Mouse (Mus musculus) layer of hippocampus, postnatal 14 days (tissue): ENCODE measurements around the gene Slc30a6. TPM values are rescaled to one million over a fixed set of nuclear protein-coding genes. Genes with fewer than 3 reads are reported as not detected.
"Not testable (repeated sequence)": the region's sequence is repeated elsewhere in the genome, so short reads cannot be mapped to it uniquely, and the experiment has no call there.

ENCODE experiments used
- DNase-seq, 2 experiments: peaks; one replicate each; pipeline ENCODE4 v3.0.0; 2021 to 2022; ENCODE audit warnings: low spot score in 2 of 2, mixed read lengths in 1 of 2
- total RNA-seq, 2 experiments: library from RNA; stranded (reverse); gene quantifications; 2 replicates each; pipeline ENCODE4 v1.2.3; 2021

Slc30a6 gene
- total RNA-seq, 2 experiments from 2014 or later, result 19.9 to 20.0 TPM

GRCm38 (mm10) chr17:74437762-74438161, 42.4 kb downstream of the Slc30a6 start:
- no peak for DNase-seq

DNA sequence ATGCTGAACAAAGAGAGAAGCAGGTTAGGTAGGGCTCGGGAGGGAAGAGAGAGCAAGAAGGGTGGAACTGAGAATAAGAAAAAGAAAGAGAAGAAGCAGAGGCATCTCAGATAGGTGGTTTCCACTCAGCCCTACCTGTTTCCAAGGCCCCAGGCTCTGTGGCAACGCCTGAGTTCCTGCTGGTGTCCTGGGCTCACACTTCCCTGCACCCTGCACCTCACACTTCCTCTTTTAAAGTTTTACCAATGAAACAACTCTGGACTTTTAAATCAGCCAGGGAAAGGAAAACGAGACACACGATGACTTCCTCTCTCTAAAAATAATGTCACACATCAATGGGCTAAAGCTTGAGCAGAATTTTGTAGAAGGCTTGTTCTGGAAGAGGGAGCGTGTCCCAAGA, 45.1 kb downstream of the Slc30a6 start:
- no peak for DNase-seq

DNA sequence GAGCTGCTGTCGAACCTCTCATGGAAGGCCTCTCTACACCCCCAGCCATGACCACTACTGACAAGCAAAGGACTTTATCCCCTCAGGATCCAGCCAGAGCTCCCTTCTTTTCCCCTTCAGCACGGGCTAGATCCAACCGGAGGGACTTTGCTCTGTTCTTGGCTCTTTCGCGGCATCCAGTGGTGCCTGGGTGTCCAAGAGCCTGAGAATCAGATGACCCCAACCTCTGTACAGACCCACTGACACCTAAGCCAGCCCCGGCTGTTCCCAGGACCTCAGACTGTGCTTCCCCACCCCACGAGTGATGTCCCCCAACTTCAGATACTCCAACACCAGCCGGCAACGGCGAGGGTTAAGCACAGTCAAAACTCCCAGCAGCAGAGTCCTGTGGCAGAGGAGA, 54.4 kb downstream of the Slc30a6 start:
- DNase-seq, result no peak

DNA sequence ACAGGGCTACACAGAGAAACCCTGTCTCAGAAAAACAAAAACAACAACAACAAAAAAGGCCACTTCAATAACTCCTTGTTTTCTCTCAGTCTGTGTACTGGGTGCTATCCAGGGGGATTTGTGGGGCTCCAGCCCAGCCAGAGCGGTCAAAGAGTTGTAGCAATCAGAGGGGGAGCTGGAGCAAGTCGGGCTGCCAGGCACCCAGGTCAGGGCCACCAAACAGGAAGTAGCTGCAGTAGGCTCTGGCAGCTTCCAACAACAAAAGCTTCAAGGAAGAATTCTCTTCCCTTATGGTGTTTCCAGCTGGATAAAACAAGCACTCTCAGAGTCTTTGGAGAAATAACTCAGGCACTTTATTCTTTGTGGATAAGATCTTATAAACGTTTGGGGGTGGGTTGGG, 58.5 kb downstream of the Slc30a6 start:
- no peak for DNase-seq

- DNase-seq, result no peak
These were observed 59.3 kb downstream of the Slc30a6 start for GRCm38 (mm10) chr17:74454660-74455059.

- no peak for DNase-seq
These were observed 60.0 kb downstream of the Slc30a6 start for GRCm38 (mm10) chr17:74455426-74455825.

DNA sequence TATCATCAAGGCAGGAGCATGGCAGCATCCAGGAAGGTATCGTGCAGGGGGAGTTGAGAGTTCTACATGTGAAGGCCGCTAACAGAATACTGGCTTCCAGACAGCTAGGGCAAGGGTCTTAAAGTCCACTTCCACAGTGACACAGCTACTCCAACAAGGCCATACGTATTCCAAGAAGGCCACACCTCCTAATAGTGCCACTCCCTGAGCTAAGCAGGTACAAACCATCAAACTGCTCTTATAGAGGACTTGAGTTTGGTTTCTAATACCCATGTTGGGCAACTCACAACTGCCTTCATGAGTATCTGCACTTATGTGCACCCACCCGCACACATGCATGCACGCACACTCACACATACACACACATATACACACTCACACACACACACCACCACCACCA, 61.4 kb downstream of the Slc30a6 start:
- DNase-seq, result no peak

- no peak for DNase-seq
These were observed 62.7 kb downstream of the Slc30a6 start for GRCm38 (mm10) chr17:74457972-74458677.

- DNase-seq, result no peak
These were observed 63.5 kb downstream of the Slc30a6 start, which contains the start of gene Nlrc4 for GRCm38 (mm10) chr17:74458711-74459408. TSS of gene Nlrc4 (minus strand) at chr17:74459142.

DNA sequence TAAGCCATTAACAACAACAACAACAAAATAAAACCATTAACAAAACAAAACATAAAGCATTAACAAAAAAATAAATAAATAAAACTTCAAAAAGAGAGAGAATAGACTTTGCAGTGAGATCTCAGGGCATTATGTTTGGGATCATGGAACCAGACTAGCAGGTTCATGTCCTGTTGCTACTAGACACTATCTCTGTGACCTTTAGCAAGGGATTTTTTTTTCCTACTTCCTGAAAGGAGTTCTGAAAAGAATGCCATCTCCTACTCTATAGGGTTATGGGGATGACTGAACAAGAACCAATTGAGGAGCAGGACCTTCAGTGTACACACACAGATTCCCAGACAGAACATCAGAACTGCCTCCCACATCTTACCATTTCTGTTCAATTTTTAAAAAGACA, 68.1 kb downstream of the Slc30a6 start:
- no peak for DNase-seq

- DNase-seq, result not testable (repeated sequence)
These were observed 72.6 kb downstream of the Slc30a6 start for GRCm38 (mm10) chr17:74467981-74468380.

- DNase-seq, result not testable (repeated sequence)
These were observed 74.7 kb downstream of the Slc30a6 start for GRCm38 (mm10) chr17:74470133-74470532.

Other genes with a start within 250 kb of the Slc30a6 start
- gene Memo1, start 100.1 kb upstream of the Slc30a6 start, total RNA-seq, result 10 to 100 TPM; 62.0 to 63.5 TPM
- 10 to 100 TPM; 54.1 to 55.5 TPM for gene Dpy30, start 71.7 kb upstream of the Slc30a6 start, total RNA-seq
- gene Spast, start 56.6 kb upstream of the Slc30a6 start, total RNA-seq, result 10 to 100 TPM; 65.9 to 66.0 TPM
- under 1 TPM; 0.10 to 0.14 TPM for gene Nlrc4, start 63.5 kb downstream of the Slc30a6 start, total RNA-seq
- gene Yipf4, start 93.9 kb downstream of the Slc30a6 start, total RNA-seq, result 10 to 100 TPM; 73.7 to 93.8 TPM
- gene Birc6, start 132.7 kb downstream of the Slc30a6 start, total RNA-seq, result 100 to 1,000 TPM; 144 to 150 TPM